Mouse (Mus musculus) liver, adult 2 months (tissue): ENCODE data around the gene Olfr1471. TPM values are rescaled to one million over a fixed set of nuclear protein-coding genes. Genes with fewer than 3 reads are reported as not detected.
"Not testable (repeated sequence)": the region's sequence is repeated elsewhere in the genome, so short reads cannot be mapped to it uniquely, and the experiment has no call there.

Source experiments
- DNase-seq: peaks from one replicate; pipeline ENCODE4 v3.0.0-alpha.2; 2011; ENCODE audit warnings: low read depth, low spot score; ENCODE audit errors: extremely low read depth
- H3K27ac ChIP-seq: fragments of 200-500 bp; replicated peaks from 2 replicates; pipeline ENCODE4 v1.5.1; 2012; ENCODE audit warnings: low read depth, mild to moderate bottlenecking, control low read depth, inconsistent platforms, low read length; ENCODE audit not compliant: insufficient read depth
- H3K27me3 ChIP-seq: fragments of 200-500 bp; 2 replicates; pipeline ENCODE4 v1.6.1; 2012; ENCODE audit warnings: mild to moderate bottlenecking, moderate library complexity, low read length, inconsistent platforms; ENCODE audit not compliant: control insufficient read depth, insufficient read depth
- H3K36me3 ChIP-seq: fragments of 200-500 bp; 2 replicates; pipeline ENCODE4 v1.6.1; 2012; ENCODE audit warnings: low read length, inconsistent platforms; ENCODE audit not compliant: control insufficient read depth, insufficient read depth
- H3K4me1 ChIP-seq: fragments of 200-500 bp; 2 replicates; pipeline ENCODE4 v1.6.1; 2011; ENCODE audit warnings: low read length; ENCODE audit not compliant: control insufficient read depth, insufficient read depth
- H3K4me3 ChIP-seq: fragments of 200-500 bp; 2 replicates; pipeline ENCODE4 v1.5.1; 2011; ENCODE audit warnings: low read depth, mild to moderate bottlenecking, control low read depth, low read length, moderate library complexity; ENCODE audit not compliant: insufficient read depth
- H3K79me2 ChIP-seq: fragments of 200-500 bp; 2 replicates; pipeline ENCODE4 v1.6.1; 2012; ENCODE audit warnings: inconsistent platforms, mild to moderate bottlenecking, low read length, moderate library complexity; ENCODE audit not compliant: control insufficient read depth, insufficient read depth
- H3K9ac ChIP-seq: fragments of 200-500 bp; 2 replicates; pipeline ENCODE4 v1.6.1; 2012; ENCODE audit warnings: low read depth, mild to moderate bottlenecking, control low read depth, inconsistent platforms, low read length
- CTCF ChIP-seq: fragments of 200-500 bp; IDR thresholded peaks from 2 replicates; pipeline ENCODE4 v1.5.1; 2011; ENCODE audit warnings: low read depth, low read length, control low read depth
- POLR2A ChIP-seq: fragments of 200-500 bp; IDR thresholded peaks from 2 replicates; pipeline ENCODE4 v1.6.1; 2011; ENCODE audit warnings: low read length, control low read depth; ENCODE audit not compliant: insufficient read depth; ENCODE audit errors: extremely low read depth
- WGBS: fragments of 180-500 bp; shearing (Covaris S2); methylation state at CpG from one replicate; pipeline ENCODE4 v1.1.7; 2018; 5-methylcytosine and 5-hydroxymethylcytosine counted together
- polyA plus RNA-seq: library from polyadenylated mRNA; depleted of rRNA; stranded (reverse); fragments of >200 nt; gene quantifications from 2 replicates; pipeline ENCODE4 v1.2.3, GENCODE M21; 2012; rRNA removed
- total RNA-seq: library from RNA; depleted of rRNA; stranded (reverse); fragments of >200 nt; gene quantifications from 2 replicates; pipeline ENCODE4 v1.2.3, GENCODE M21; 2014; rRNA removed

Gene Olfr1471
- not detected in 2 replicates for total RNA-seq
- not detected in 2 replicates for polyA plus RNA-seq

DNA sequence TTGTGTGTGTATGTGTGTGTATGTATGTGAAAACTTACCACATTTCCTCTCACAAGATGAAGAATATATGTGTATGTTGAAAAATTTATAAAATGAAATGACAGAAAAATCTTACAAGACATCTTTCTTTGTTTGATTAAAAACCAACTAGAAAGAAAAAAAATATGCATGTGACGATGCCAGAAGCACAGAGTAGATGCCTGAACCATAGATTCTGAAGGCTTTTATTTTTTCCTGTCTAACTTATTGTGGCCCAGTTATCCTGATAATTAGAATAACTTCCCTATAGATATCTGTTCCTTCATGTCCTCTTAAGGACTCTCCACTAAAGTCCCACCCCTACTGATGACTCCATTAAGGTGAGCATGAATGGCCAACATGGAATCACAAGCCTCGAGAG, at the start of gene Olfr1471:
Gene Olfr1471 (plus strand): TSS at position 301 of the 400 bp plus-strand sequence.
- 57% methylated on average over 2 of the region's 2 CpGs for WGBS
- H3K9ac ChIP-seq, H3K27me3 ChIP-seq, H3K36me3 ChIP-seq, H3K4me1 ChIP-seq, H3K27ac ChIP-seq, H3K79me2 ChIP-seq, H3K4me3 ChIP-seq, DNase-seq: not testable (repeated sequence)

DNA sequence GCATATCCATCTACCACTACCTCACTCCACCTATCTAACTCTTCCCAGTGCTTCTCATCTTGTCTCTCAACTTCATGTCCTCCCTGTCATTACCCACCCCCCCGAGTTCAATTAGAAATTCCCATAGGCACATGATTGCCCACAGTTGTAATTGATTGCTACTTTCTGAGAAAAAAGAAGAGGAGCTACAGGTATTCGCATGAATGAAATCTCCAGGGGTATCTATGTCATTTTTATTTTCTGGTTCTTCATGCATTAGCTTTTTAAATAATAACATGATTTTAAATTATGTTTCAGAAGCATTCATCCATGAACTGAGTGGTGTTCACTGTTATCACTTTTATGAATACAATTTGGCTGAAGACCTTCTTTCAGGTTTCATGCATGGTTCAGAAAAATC, 35.7 kb upstream of the Olfr1471 start, which contains the start of gene Olfr1469:
Gene Olfr1469 (plus strand): TSS at position 301 of the 400 bp plus-strand sequence.
- WGBS, result 66% methylated on average over 2 of the region's 2 CpGs
- Histone ChIP-seq H3K4me1 (no peaks in the 10 kb centered on the region), H3K4me3 (no peak within 1 kb of the TSS), H3K79me2 (no peaks in the 10 kb centered on the region), H3K9ac (no peak within 1 kb of the TSS), H3K27me3 (no peaks in the 10 kb centered on the region), H3K27ac (no peak within 1 kb of the TSS), H3K36me3 (no peaks in the 10 kb centered on the region)
- TF ChIP-seq CTCF (no peak), POLR2A (no peak)
- DNase-seq, result no peak

- H3K4me3 ChIP-seq, result no peak within 1 kb of the TSS
- 69% methylated on average over 1 of the region's 1 CpGs for WGBS
- H3K27me3 ChIP-seq, result no peaks in the 10 kb centered on the region
- DNase-seq, result no peak
- no peaks in the 10 kb centered on the region for H3K36me3 ChIP-seq
- no peak for TF ChIP-seq CTCF
- no peak for TF ChIP-seq POLR2A
- no peak within 1 kb of the TSS for H3K9ac ChIP-seq
- no peaks in the 10 kb centered on the region for H3K79me2 ChIP-seq
- no peaks in the 10 kb centered on the region for H3K4me1 ChIP-seq
- no peak within 1 kb of the TSS for H3K27ac ChIP-seq
These were observed 12.8 kb downstream of the Olfr1471 start, which contains the start of gene Olfr1472 for GRCm38 (mm10) chr19:13455986-13456385. TSS of gene Olfr1472 (minus strand) at chr19:13456086.

DNA sequence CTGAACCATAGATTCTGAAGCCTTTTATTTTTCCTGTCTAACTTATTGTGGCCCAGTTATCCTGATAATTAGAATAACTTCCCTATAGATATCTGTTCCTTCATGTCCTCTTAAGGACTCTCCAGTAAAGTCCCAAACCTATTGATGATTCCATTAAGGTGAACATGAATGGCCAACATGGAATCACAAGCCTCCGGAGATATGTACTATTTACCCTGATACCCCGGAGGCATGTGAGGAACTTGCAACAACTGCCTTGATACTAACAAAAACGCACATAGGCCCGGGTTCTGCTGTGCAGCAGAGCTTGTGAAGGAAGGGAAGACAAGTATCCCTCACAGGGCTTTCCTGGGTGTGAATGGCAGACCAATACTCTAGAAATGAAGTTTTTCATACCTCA, 26.1 kb downstream of the Olfr1471 start, which contains the start of gene Olfr1474:
Gene Olfr1474 (plus strand): TSS at position 301 of the 400 bp plus-strand sequence.
- not testable (repeated sequence) for DNase-seq

GRCm38 (mm10) chr19:13480096-13480495, 36.9 kb downstream of the Olfr1471 start, which contains the start of gene Olfr1475:
TSS of gene Olfr1475 (minus strand) at chr19:13480196.
- TF ChIP-seq POLR2A (no peak), CTCF (no peak)
- Histone ChIP-seq H3K27me3 (no peaks in the 10 kb centered on the region), H3K4me3 (no peak within 1 kb of the TSS), H3K4me1 (no peaks in the 10 kb centered on the region), H3K9ac (no peak within 1 kb of the TSS), H3K79me2 (no peaks in the 10 kb centered on the region), H3K36me3 (no peaks in the 10 kb centered on the region), H3K27ac (no peak within 1 kb of the TSS)
- DNase-seq, result no peak

More for the DNA sequence above, 26.1 kb downstream of the Olfr1471 start, which contains the start of gene Olfr1474:
- H3K4me1 ChIP-seq, H3K36me3 ChIP-seq, H3K9ac ChIP-seq, H3K27me3 ChIP-seq, H3K27ac ChIP-seq, H3K4me3 ChIP-seq, H3K79me2 ChIP-seq: not testable (repeated sequence)
- 76% methylated on average over 4 of the region's 4 CpGs for WGBS

DNA sequence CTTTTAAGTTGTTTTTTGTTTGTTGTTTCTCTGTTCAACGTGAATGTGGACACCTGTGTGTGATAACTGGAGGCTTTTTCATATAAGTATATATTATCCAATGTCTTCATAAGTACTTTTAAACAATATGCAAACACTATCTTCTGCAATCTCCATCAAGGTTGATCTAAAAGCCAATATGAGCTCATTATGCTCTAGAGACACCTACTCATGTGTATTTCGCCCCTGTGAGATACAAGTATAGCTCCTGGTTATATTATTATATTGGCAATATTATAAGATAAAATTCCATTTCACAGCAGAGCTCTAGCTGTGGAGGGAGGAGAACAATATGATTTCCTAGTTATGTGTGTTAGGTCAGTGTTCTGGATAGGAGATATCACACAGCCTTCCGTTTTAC, 57.0 kb downstream of the Olfr1471 start, which contains the start of gene Olfr1477:
Gene Olfr1477 (plus strand): TSS at position 301 of the 400 bp plus-strand sequence.
- TF ChIP-seq CTCF, result no peak
- no peak for TF ChIP-seq POLR2A
- Histone ChIP-seq H3K9ac (no peak within 1 kb of the TSS), H3K4me1 (no peaks in the 10 kb centered on the region), H3K4me3 (no peak within 1 kb of the TSS), H3K79me2 (no peaks in the 10 kb centered on the region), H3K27ac (no peak within 1 kb of the TSS), H3K27me3 (no peaks in the 10 kb centered on the region), H3K36me3 (no peaks in the 10 kb centered on the region)
- DNase-seq, result no peak
- WGBS, result 55% methylated on average over 3 of the region's 3 CpGs

Other genes with a start within 250 kb of the Olfr1471 start
- not detected in 2 replicates for gene Olfr1463, start 212.1 kb upstream of the Olfr1471 start, total RNA-seq
- gene Olfr1463, start 212.1 kb upstream of the Olfr1471 start, polyA plus RNA-seq, result not detected in 2 replicates
- not detected in 2 replicates for gene Olfr1465, start 127.9 kb upstream of the Olfr1471 start, total RNA-seq
- not detected in 2 replicates for gene Olfr1465, start 127.9 kb upstream of the Olfr1471 start, polyA plus RNA-seq
- gene Olfr1466, start 104.5 kb upstream of the Olfr1471 start, total RNA-seq, result not detected in 2 replicates
- gene Olfr1466, start 104.5 kb upstream of the Olfr1471 start, polyA plus RNA-seq, result not detected in 2 replicates
- not detected in 2 replicates for gene Olfr1467, start 81.2 kb upstream of the Olfr1471 start, total RNA-seq
- not detected in 2 replicates for gene Olfr1467, start 81.2 kb upstream of the Olfr1471 start, polyA plus RNA-seq
- gene Olfr1469, start 35.6 kb upstream of the Olfr1471 start, total RNA-seq, result not detected in 2 replicates
- not detected in 2 replicates for gene Olfr1469, start 35.6 kb upstream of the Olfr1471 start, polyA plus RNA-seq
- gene Olfr1472, start 12.7 kb downstream of the Olfr1471 start, total RNA-seq, result not detected in 2 replicates
- not detected in 2 replicates for gene Olfr1472, start 12.7 kb downstream of the Olfr1471 start, polyA plus RNA-seq
- gene Olfr1474, start 26.2 kb downstream of the Olfr1471 start, total RNA-seq, result not detected in 2 replicates
- not detected in 2 replicates for gene Olfr1474, start 26.2 kb downstream of the Olfr1471 start, polyA plus RNA-seq
- not detected in 2 replicates for gene Olfr1475, start 36.8 kb downstream of the Olfr1471 start, total RNA-seq
- gene Olfr1475, start 36.8 kb downstream of the Olfr1471 start, polyA plus RNA-seq, result not detected in 2 replicates
- not detected in 2 replicates for gene Olfr1477, start 57.1 kb downstream of the Olfr1471 start, total RNA-seq
- gene Olfr1477, start 57.1 kb downstream of the Olfr1471 start, polyA plus RNA-seq, result not detected in 2 replicates
- gene Olfr1480, start 84.5 kb downstream of the Olfr1471 start, total RNA-seq, result not detected in 2 replicates
- gene Olfr1480, start 84.5 kb downstream of the Olfr1471 start, polyA plus RNA-seq, result not detected in 2 replicates
- not detected in 2 replicates for gene Olfr1484, start 140.1 kb downstream of the Olfr1471 start, total RNA-seq
- not detected in 2 replicates for gene Olfr1484, start 140.1 kb downstream of the Olfr1471 start, polyA plus RNA-seq
- not detected in 2 replicates for gene Olfr1487, start 174.0 kb downstream of the Olfr1471 start, total RNA-seq
- gene Olfr1487, start 174.0 kb downstream of the Olfr1471 start, polyA plus RNA-seq, result not detected in 2 replicates
- gene Olfr1489, start 188.2 kb downstream of the Olfr1471 start, total RNA-seq, result not detected in 2 replicates
- not detected in 2 replicates for gene Olfr1489, start 188.2 kb downstream of the Olfr1471 start, polyA plus RNA-seq
- gene Olfr1490, start 207.7 kb downstream of the Olfr1471 start, total RNA-seq, result not detected in 2 replicates
- not detected in 2 replicates for gene Olfr1490, start 207.7 kb downstream of the Olfr1471 start, polyA plus RNA-seq